Mouse (Mus musculus) thymus, adult 2 months (tissue): Measurements from ENCODE around the gene Pspn. TPM values are rescaled to one million over a fixed set of nuclear protein-coding genes. Genes with fewer than 3 reads are reported as not detected.

Experiments used
- DNase-seq: peaks from one replicate; pipeline ENCODE4 v3.0.0; 2021
- H3K27ac ChIP-seq: fragments of 200-500 bp; 2 replicates; pipeline ENCODE4 v1.5.1; 2012; ENCODE audit warnings: low read length, control low read depth; ENCODE audit not compliant: control insufficient read depth, insufficient read depth
- H3K27me3 ChIP-seq: fragments of 200-500 bp; 2 replicates; pipeline ENCODE4 v1.6.1; 2012; ENCODE audit warnings: mild to moderate bottlenecking, low read length, moderate library complexity, mixed read lengths; ENCODE audit not compliant: control insufficient read depth, insufficient read depth
- H3K36me3 ChIP-seq: fragments of 200-500 bp; 2 replicates; pipeline ENCODE4 v1.6.1; 2012; ENCODE audit warnings: mild to moderate bottlenecking, low read length, moderate library complexity; ENCODE audit not compliant: control insufficient read depth, insufficient read depth
- H3K4me1 ChIP-seq: fragments of 200-500 bp; replicated peaks from 2 replicates; pipeline ENCODE4 v1.6.1; 2012; ENCODE audit warnings: low read length; ENCODE audit not compliant: control insufficient read depth, insufficient read depth
- H3K4me3 ChIP-seq: fragments of 200-500 bp; 2 replicates; pipeline ENCODE4 v1.5.1; 2012; ENCODE audit warnings: mild to moderate bottlenecking, low read length, control low read depth, moderate library complexity; ENCODE audit not compliant: control insufficient read depth, insufficient read depth
- CTCF ChIP-seq: fragments of 200-500 bp; IDR thresholded peaks from 2 replicates; pipeline ENCODE4 v1.5.1; 2012; ENCODE audit warnings: mild to moderate bottlenecking, control low read depth, low read length, moderate library complexity, borderline replicate concordance; ENCODE audit not compliant: control insufficient read depth, poor library complexity, insufficient read depth; ENCODE audit errors: extremely low read depth
- POLR2A ChIP-seq: fragments of 200-500 bp; IDR thresholded peaks from 2 replicates; pipeline ENCODE4 v1.6.1; 2012; ENCODE audit warnings: mild to moderate bottlenecking, low read length, control low read depth, moderate library complexity; ENCODE audit not compliant: control insufficient read depth, poor library complexity, insufficient read depth; ENCODE audit errors: extremely low read depth
- WGBS: fragments of 180-500 bp; shearing (Covaris S2); methylation state at CpG from one replicate; pipeline ENCODE4 v1.1.7; 2018; 5-methylcytosine and 5-hydroxymethylcytosine counted together
- polyA plus RNA-seq: library from polyadenylated mRNA; depleted of rRNA; stranded (reverse); fragments of >200 nt; gene quantifications from 2 replicates; pipeline ENCODE4 v1.2.3, GENCODE M21; 2012

Gene Pspn
- polyA plus RNA-seq, 1 experiment: not detected

DNA sequence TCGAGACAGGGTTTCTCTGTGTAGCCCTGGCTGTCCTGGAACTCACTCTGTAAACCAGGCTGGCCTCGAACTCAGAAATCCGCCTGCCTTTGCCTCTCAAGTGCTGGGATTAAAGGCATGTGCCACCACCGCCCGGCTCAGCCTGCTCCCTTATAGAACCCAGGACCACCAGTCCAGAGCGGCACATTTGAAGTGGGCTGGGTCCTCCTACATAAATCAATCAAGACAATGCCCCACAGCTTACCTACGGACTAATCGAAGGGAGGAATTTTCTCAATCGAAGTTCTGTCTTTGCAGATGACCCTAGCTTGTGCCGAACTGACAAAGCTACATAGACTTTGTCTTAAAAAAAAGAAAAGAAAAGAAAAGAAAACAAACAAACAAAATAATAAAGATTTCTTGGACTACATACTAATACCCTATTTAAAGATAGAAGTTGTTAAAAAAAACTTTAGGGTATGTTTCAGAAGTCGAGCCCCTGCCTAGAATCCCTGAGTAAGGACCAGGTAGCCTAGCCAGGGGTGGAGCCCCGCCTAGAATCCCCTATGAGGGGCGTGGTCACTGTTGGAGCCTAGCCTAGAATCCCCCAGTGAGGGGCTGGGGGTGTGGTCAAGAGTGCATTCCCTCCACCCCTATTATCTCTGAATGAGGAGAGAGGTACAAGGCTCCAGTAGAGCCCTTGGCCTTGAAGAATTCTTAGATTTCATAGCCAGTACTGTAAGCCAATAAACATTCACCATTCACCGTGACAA lies 25.7 kb downstream of the Pspn start:
- WGBS: 82% methylated on average over 14 of the region's 14 CpGs
- H3K4me3 ChIP-seq: no peak overlapping the region
- H3K4me1 ChIP-seq: no peaks in the 10 kb centered on the region
- H3K27ac ChIP-seq: no peak overlapping the region
- H3K36me3 ChIP-seq: no peaks in the 10 kb centered on the region
- TF ChIP-seq CTCF: no peak
- no peak for DNase-seq
- H3K27me3 ChIP-seq: no peaks in the 10 kb centered on the region

GRCm38 (mm10) chr17:56970081-56970480 lies 29.7 kb downstream of the Pspn start:
- DNase-seq: no peak
- TF ChIP-seq CTCF: no peak
- TF ChIP-seq POLR2A: no peak
- Histone ChIP-seq H3K27ac (no peak overlapping the region), H3K36me3 (no peaks in the 10 kb centered on the region), H3K27me3 (no peaks in the 10 kb centered on the region), H3K4me1 (no peaks in the 10 kb centered on the region), H3K4me3 (no peak overlapping the region)
- 74% methylated on average over 5 of the region's 5 CpGs for WGBS

- Histone ChIP-seq H3K4me1 (no peaks in the 10 kb centered on the region), H3K36me3 (no peaks in the 10 kb centered on the region), H3K27me3 (no peaks in the 10 kb centered on the region), H3K4me3 (no peak overlapping the region), H3K27ac (no peak overlapping the region)
- TF ChIP-seq POLR2A: no peak
- TF ChIP-seq CTCF: no peak
- DNase-seq: no peak
- WGBS: 74% methylated on average over 3 of the region's 3 CpGs
Measured at GRCm38 (mm10) chr17:56969321-56969720, 30.5 kb downstream of the Pspn start.

GRCm38 (mm10) chr17:56963646-56964045 lies 36.2 kb downstream of the Pspn start:
- Histone ChIP-seq H3K27ac (no peak overlapping the region), H3K36me3 (no peaks in the 10 kb centered on the region), H3K4me3 (no peak overlapping the region), H3K4me1 (no peaks in the 10 kb centered on the region), H3K27me3 (no peaks in the 10 kb centered on the region)
- 96% methylated on average over 6 of the region's 6 CpGs for WGBS
- DNase-seq: no peak
- no peak for TF ChIP-seq CTCF
- no peak for TF ChIP-seq POLR2A

GRCm38 (mm10) chr17:56962642-56963405 lies 37.0 kb downstream of the Pspn start:
- WGBS: 81% methylated on average over 5 of the region's 5 CpGs
- Histone ChIP-seq H3K4me3 (no peak overlapping the region), H3K36me3 (no peaks in the 10 kb centered on the region), H3K27ac (no peak overlapping the region), H3K4me1 (peaks cover 5% of the 10 kb centered on the region), H3K27me3 (no peaks in the 10 kb centered on the region)
- TF ChIP-seq POLR2A (no peak), CTCF (no peak)
- DNase-seq: no peak

DNA sequence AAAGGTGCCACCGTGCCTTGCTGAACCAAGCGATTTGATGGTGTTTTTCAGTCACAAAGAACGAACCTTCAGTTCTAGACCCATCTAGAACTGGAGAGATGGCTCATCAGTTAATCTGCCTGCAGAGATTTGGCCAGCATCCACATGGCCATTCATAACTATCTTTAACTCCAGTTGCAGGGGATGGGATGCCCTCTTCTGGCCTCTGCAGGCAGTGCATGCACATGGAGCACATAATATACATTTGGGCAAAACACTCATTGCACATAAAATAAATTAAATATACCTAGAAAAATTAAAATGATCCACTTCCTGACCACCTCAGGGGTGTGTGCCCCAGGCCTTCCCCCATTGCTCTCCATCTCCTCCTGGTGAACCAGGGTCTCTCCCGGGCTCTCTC lies 37.9 kb downstream of the Pspn start:
- H3K4me3 ChIP-seq: no peak overlapping the region
- DNase-seq: no peak
- H3K36me3 ChIP-seq: no peaks in the 10 kb centered on the region
- no peak overlapping the region for H3K27ac ChIP-seq
- H3K27me3 ChIP-seq: no peaks in the 10 kb centered on the region
- TF ChIP-seq POLR2A: no peak
- TF ChIP-seq CTCF: no peak
- 97% methylated on average over 4 of the region's 4 CpGs for WGBS
- peaks cover 5% of the 10 kb centered on the region for H3K4me1 ChIP-seq
